Mouse (Mus musculus) urinary bladder, postnatal 0 days (tissue): Measurements from ENCODE around the gene Spta1. TPM values are rescaled to one million over a fixed set of nuclear protein-coding genes. Genes with fewer than 3 reads are reported as not detected.

ENCODE experiments used
- polyA plus RNA-seq: library from polyadenylated mRNA; unstranded; fragments of >200 nt; fragmentation: Nextera tagmentation; extraction: Ambion mirVana; gene quantifications from 2 replicates; pipeline ENCODE4 v1.2.1, GENCODE M21; 2015

The Spta1 gene
- 0.06 and 0.10 TPM in 2 replicates for polyA plus RNA-seq

GRCm38 (mm10) chr1:174172605-174173004 is at the start of gene Spta1:
Spta1 (plus strand) TSS chr1:174172776.

DNA sequence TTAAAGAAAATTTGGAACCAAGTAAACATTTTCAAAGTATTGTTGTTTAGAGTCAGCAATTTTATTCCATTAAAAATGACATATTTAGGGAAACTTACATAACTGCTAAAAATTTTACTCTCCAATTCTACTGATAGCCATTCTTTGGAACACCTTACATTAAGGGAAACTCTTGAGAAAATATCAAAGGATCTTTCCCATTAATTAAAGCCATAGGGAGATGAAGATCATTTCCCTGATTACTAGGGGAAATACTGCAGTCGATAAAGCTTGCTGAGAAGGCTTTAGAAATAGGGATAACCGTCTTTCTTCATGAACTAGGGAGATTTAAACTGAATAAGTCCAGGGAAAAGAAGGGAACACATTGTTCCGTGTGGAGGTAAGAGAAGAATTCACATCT is 41.4 kb upstream of the Spta1 start, which contains the start of gene Olfr424:
TSS of gene Olfr424 (plus strand) at position 301 of the 400 bp plus-strand sequence.

GRCm38 (mm10) chr1:174155333-174155732 is 17.2 kb upstream of the Spta1 start, which contains the start of gene Olfr420:
Olfr420 (plus strand) TSS chr1:174155633.

DNA sequence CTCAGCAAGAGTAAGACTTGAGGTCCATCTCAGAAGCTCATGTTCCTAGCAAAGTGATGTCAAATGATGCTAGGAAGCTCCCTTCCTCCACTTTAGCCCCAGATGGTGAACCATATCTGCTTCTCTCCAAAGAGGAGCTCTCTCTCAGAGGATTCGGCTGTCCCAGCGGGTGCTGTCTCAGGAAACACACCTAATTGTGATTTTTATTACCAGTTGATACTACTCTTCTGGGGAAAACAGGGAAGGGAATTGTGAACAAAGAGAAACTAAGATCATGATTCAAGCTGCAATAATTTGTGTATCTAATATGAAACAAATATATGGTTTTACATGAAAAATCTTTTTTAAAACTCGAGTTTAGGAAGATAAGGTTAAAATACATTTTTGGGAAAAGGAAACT is 79.4 kb downstream of the Spta1 start, which contains the start of gene Olfr419:
TSS of gene Olfr419 (minus strand) at position 101 of the 400 bp plus-strand sequence.

Other genes with a start within 250 kb of the Spta1 start
- gene Mndal, start 230.3 kb upstream of the Spta1 start, polyA plus RNA-seq, result 2.7 and 4.1 TPM in 2 replicates
- gene Ifi203, start 230.1 kb upstream of the Spta1 start, polyA plus RNA-seq, result 2.6 and 2.8 TPM in 2 replicates
- gene Ifi202b, start 190.0 kb upstream of the Spta1 start, polyA plus RNA-seq, result 0.12 TPM in 1 of 2 replicates, not detected in the other
- gene Ifi205, start 141.0 kb upstream of the Spta1 start, polyA plus RNA-seq, result 1.5 and 2.1 TPM in 2 replicates
- not detected in 2 replicates for gene Olfr433, start 132.1 kb upstream of the Spta1 start, polyA plus RNA-seq
- gene Olfr432, start 123.6 kb upstream of the Spta1 start, polyA plus RNA-seq, result not detected in 2 replicates
- gene Olfr430, start 106.2 kb upstream of the Spta1 start, polyA plus RNA-seq, result not detected in 2 replicates
- not detected in 2 replicates for gene Olfr429, start 88.4 kb upstream of the Spta1 start, polyA plus RNA-seq
- not detected in 2 replicates for gene Olfr427, start 75.9 kb upstream of the Spta1 start, polyA plus RNA-seq
- gene Olfr231, start 51.6 kb upstream of the Spta1 start, polyA plus RNA-seq, result not detected in 2 replicates
- gene Olfr424, start 41.3 kb upstream of the Spta1 start, polyA plus RNA-seq, result not detected in 2 replicates
- gene Olfr420, start 17.1 kb upstream of the Spta1 start, polyA plus RNA-seq, result not detected in 2 replicates
- gene Olfr419, start 79.3 kb downstream of the Spta1 start, polyA plus RNA-seq, result not detected in 2 replicates
- gene Mptx1, start 157.7 kb downstream of the Spta1 start, polyA plus RNA-seq, result not detected in 2 replicates
- not detected in 2 replicates for gene Olfr417, start 192.3 kb downstream of the Spta1 start, polyA plus RNA-seq
- not detected in 2 replicates for gene Olfr248, start 218.3 kb downstream of the Spta1 start, polyA plus RNA-seq